Comparison of ENCODE assay signal across 8 mouse cellular contexts in the genomic region with DNA sequence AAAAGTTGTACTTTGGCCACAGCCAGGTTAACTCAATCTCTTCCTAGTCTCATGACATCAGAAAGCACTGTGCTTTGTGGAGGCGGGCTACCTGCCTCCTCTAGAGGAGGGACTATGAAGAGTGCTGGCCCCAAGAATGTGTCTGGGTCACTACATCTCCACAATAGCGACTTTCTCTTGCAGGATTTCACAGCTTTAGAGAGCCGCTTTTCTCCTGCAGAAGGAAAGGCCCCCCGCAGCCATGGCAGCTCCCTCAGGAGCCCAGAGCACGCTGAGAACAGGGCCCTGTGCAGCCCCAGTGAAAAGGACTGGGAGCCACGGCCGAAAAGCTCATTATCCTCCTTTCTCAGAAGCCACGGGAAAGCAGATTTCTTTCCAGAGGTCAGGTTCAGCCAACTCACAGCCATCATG. TPM values are rescaled to one million over a fixed set of nuclear protein-coding genes. Genes with fewer than 3 reads are reported as not detected.
DNase-seq lines count a peak whose midpoint lies in the region; ATAC-seq and TF ChIP-seq lines count a peak whose summit lies in the region.

No protein-coding gene starts in this region.

- ATAC-seq in neural tube, embryonic 11.5 days (ENCODE audit: insufficient read depth, low FRiP score, low TSS enrichment): no peak
- ATAC-seq in limb, embryonic 14.5 days (ENCODE audit: low FRiP score, low read depth): no peak

- TF ChIP-seq POLR2A in limb, embryonic 14.5 days (IDR thresholded peaks at IDR 0.05; ENCODE audit: borderline replicate concordance, extremely low read depth, insufficient read depth, insufficient read length): no peak

- DNase-seq in embryo, embryonic 10 days (ENCODE audit: low spot score): peak; percentile 31
- DNase-seq in embryo, embryonic 9.5 days (ENCODE audit: extremely low spot score): no peak
- DNase-seq in neural tube, embryonic 11.5 days (ENCODE audit: low spot score): no peak
- no peak for DNase-seq in neural tube, embryonic 10.5 days (ENCODE audit: extremely low spot score, low spot score)
- DNase-seq in limb, embryonic 14.5 days (ENCODE audit: low spot score): no peak
- no peak for DNase-seq in urinary bladder, postnatal 4 days (ENCODE audit: low spot score in 2 of 2)
- no peak for DNase-seq in B cell, adult 2 months
- no peak for DNase-seq in cerebellum, adult 11 months

- H3K27me3 ChIP-seq in neural tube, embryonic 11.5 days (ENCODE audit: control insufficient read depth, insufficient read depth, low read length): no peaks in the 10 kb centered on the region
- no peaks in the 10 kb centered on the region for H3K27me3 ChIP-seq in limb, embryonic 14.5 days (ENCODE audit: control insufficient read depth, insufficient read depth, low read length)

- H3K4me1 ChIP-seq in neural tube, embryonic 11.5 days (ENCODE audit: control insufficient read depth, insufficient read depth, low read length): peaks cover 48% of the 10 kb centered on the region
- peaks cover 51% of the 10 kb centered on the region for H3K4me1 ChIP-seq in limb, embryonic 14.5 days (ENCODE audit: control insufficient read depth, insufficient read depth, low read length)

- no peak overlapping the region for H3K4me2 ChIP-seq in neural tube, embryonic 11.5 days (ENCODE audit: low read depth)
- no peak overlapping the region for H3K4me2 ChIP-seq in limb, embryonic 14.5 days (replicated peaks; ENCODE audit: low read depth, low read length, severe bottlenecking)

- H3K9me3 ChIP-seq in neural tube, embryonic 11.5 days (ENCODE audit: control insufficient read depth, low read length): no peaks in the 10 kb centered on the region
- H3K9me3 ChIP-seq in limb, embryonic 14.5 days (ENCODE audit: control insufficient read depth, low read length): no peaks in the 10 kb centered on the region

- H3K36me3 ChIP-seq in neural tube, embryonic 11.5 days (ENCODE audit: control insufficient read depth, insufficient read depth, low read length): peaks cover 2% of the 10 kb centered on the region; the same call in 1 of the 2 replicates
- peaks cover 8% of the 10 kb centered on the region; the same call in 1 of the 2 replicates for H3K36me3 ChIP-seq in limb, embryonic 14.5 days (ENCODE audit: control insufficient read depth, insufficient read depth, low read length)

- 29% methylated on average over 8 of the region's 8 CpGs for WGBS in neural tube, embryonic 11.5 days
- WGBS in limb, embryonic 14.5 days: 53% methylated on average over 8 of the region's 8 CpGs

- H3K9ac ChIP-seq in neural tube, embryonic 11.5 days (ENCODE audit: low read length): peak overlapping the region; percentile 14; the same call in 1 of the 2 replicates
- H3K9ac ChIP-seq in limb, embryonic 14.5 days (ENCODE audit: low read depth, low read length, severe bottlenecking): no peak overlapping the region

- H3K4me3 ChIP-seq in neural tube, embryonic 11.5 days (ENCODE audit: low read depth, low read length): no peak overlapping the region
- no peak overlapping the region for H3K4me3 ChIP-seq in limb, embryonic 14.5 days (replicated peaks; ENCODE audit: low read length)

- peak overlapping the region; percentile 62 for H3K27ac ChIP-seq in neural tube, embryonic 11.5 days (ENCODE audit: low read depth, low read length)
- H3K27ac ChIP-seq in limb, embryonic 14.5 days (replicated peaks; ENCODE audit: low read depth, low read length): peak overlapping the region; percentile 63; the same call in 1 of the 2 replicates

RNA-seq across cellular contexts. Expression of gene Szrd1, which starts 5.5 kb away (rescaled TPM):
- 30.7 and 32.1 TPM in 2 replicates for polyA plus RNA-seq in neural tube, embryonic 11.5 days (2014; fragmentation: Nextera tagmentation; extraction: Ambion mirVana)
- 63.7 and 71.4 TPM in 2 replicates for polyA plus RNA-seq in limb, embryonic 14.5 days (2012; rRNA removed)
- 38.6 and 39.1 TPM in 2 replicates for polyA plus RNA-seq in limb, embryonic 14.5 days (2014; fragmentation: Nextera tagmentation; extraction: Ambion mirVana)

RNA-seq across cellular contexts. Expression of gene Fbxo42, which starts 13.7 kb away (rescaled TPM):
- 29.3 and 30.3 TPM in 2 replicates for polyA plus RNA-seq in neural tube, embryonic 11.5 days (2014; fragmentation: Nextera tagmentation; extraction: Ambion mirVana)
- polyA plus RNA-seq in limb, embryonic 14.5 days (2012; rRNA removed): 23.1 and 25.5 TPM in 2 replicates
- 29.7 and 30.0 TPM in 2 replicates for polyA plus RNA-seq in limb, embryonic 14.5 days (2014; fragmentation: Nextera tagmentation; extraction: Ambion mirVana)

RNA-seq across cellular contexts. Expression of gene Spata21, which starts 45.9 kb away (rescaled TPM):
- polyA plus RNA-seq in neural tube, embryonic 11.5 days (2014; fragmentation: Nextera tagmentation; extraction: Ambion mirVana): not detected in 2 replicates
- polyA plus RNA-seq in limb, embryonic 14.5 days (2012; rRNA removed): 0.04 and 0.08 TPM in 2 replicates
- 0.18 and 0.43 TPM in 2 replicates for polyA plus RNA-seq in limb, embryonic 14.5 days (2014; fragmentation: Nextera tagmentation; extraction: Ambion mirVana)

RNA-seq across cellular contexts. Expression of gene Necap2, which starts 55.9 kb away (rescaled TPM):
- polyA plus RNA-seq in neural tube, embryonic 11.5 days (2014; fragmentation: Nextera tagmentation; extraction: Ambion mirVana): 47.7 and 53.0 TPM in 2 replicates
- polyA plus RNA-seq in limb, embryonic 14.5 days (2012; rRNA removed): 79.1 and 91.0 TPM in 2 replicates
- 83.2 and 90.5 TPM in 2 replicates for polyA plus RNA-seq in limb, embryonic 14.5 days (2014; fragmentation: Nextera tagmentation; extraction: Ambion mirVana)
